Mouse (Mus musculus) embryonic fibroblast, embryonic 13.5 days (primary cell): ENCODE results near the gene Sh3gl1.

Source experiments
- CTCF ChIP-seq: IDR thresholded peaks from 2 replicates; pipeline ENCODE4 v1.5.1; 2011; ENCODE audit warnings: mild to moderate bottlenecking, control low read depth, low read length, moderate library complexity, borderline replicate concordance; ENCODE audit not compliant: insufficient read depth
- POLR2A ChIP-seq: IDR thresholded peaks from 2 replicates; pipeline ENCODE4 v1.6.1; 2011; ENCODE audit warnings: low read depth, mild to moderate bottlenecking, control low read depth, low read length, moderate library complexity

GRCm38 (mm10) chr17:56072243-56072642 is 35.8 kb upstream of the Sh3gl1 start:
- TF ChIP-seq CTCF (no peak), POLR2A (no peak)
